Mouse (Mus musculus): Measurements from ENCODE around the gene Pced1a.

The Pced1a gene

DNA sequence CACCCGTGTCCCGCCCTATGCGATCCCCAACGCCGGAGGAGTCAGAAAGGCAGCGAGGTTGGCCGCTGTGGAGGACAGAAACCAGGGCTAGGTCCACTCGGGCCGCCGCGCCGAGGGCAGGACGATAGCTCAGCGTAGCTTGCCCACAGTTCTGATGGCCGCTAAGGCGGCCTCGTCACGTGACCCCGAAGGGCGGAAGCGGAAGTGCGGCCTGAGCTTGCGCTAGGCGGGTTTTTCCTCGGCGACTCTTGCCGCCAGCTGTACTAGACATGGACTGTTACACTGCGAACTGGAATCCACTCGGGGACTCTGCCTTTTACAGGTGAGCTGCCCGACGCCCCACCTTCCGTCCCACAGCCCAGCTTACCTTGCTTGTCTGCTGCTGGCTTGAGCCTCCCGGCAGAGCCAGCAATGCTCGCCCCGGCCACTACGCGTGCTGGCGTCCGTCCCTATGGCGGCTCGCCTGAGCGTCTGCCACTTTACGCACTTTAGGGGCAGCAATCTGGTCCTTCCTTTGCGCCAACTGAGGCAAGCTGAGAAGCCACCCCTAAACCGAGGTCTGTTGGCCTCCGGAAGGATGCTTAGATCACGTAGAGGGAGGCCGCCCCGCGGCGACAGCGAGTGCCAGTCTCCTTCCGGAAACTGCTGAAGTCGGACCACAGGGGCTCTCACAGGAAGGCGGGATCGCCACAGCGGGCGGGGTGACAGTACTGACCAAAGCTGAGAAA lies at the start of gene Pced1a, which contains the start of gene Vps16:
TSS of gene Pced1a (minus strand) at position 576 of the 728 bp plus-strand sequence.
TSS of gene Vps16 (plus strand) at position 214 of the 728 bp plus-strand sequence.
- peak; percentile 92 to 93 for DNase-seq

DNA sequence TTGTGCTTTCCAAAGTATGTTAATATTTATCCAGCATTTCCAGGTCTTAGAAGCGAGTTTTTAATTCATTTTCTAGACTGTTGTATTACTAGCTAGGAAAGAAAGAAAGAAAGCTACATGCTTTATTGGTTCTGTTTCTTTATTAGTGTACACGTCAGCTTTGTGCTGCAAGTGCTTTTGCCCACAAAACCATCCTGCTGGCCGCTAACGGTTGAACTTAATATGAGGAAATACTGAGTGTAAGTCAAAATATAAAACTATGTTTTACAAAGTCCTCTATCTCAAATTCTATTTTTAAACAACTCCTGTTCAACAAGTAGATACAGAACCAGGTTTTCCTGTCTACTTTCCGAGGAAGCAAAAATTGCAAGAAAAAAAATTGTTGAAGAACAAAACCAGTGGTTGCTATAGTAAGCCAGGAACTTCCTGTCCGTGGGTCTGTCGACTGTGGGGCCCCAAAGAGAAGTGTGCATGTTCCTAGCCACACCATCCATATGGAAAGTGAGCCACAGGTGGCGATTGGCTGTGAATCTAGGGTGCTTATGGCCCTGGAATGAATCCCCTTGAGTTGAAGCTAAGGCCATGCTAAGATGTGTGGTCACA lies 48.5 kb upstream of the Pced1a start:
- DNase-seq: no peak

GRCm38 (mm10) chr2:130469935-130470334 lies 45.4 kb upstream of the Pced1a start:
- no peak for DNase-seq

DNA sequence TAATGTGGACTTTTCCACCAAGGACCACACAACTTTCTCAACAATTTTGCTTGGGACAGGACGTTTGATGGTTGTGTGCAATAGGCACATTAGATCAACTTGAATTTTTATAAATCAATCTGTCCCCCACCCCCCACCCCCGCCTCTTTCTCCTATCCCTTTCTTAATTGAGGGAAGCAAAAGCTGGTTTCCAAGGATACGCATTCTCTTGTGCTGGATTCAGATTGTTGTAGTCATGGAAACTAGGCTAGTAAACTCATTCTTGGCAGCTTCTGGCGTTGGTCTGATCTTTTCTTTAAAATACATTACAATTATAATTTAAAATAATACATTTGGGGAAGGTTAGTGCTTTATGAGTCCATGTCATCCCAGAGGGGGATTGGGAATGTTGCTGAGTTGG lies 44.9 kb upstream of the Pced1a start:
- DNase-seq: no peak

- DNase-seq: no peak
Observed at GRCm38 (mm10) chr2:130466438-130466837, 41.9 kb upstream of the Pced1a start.

DNA sequence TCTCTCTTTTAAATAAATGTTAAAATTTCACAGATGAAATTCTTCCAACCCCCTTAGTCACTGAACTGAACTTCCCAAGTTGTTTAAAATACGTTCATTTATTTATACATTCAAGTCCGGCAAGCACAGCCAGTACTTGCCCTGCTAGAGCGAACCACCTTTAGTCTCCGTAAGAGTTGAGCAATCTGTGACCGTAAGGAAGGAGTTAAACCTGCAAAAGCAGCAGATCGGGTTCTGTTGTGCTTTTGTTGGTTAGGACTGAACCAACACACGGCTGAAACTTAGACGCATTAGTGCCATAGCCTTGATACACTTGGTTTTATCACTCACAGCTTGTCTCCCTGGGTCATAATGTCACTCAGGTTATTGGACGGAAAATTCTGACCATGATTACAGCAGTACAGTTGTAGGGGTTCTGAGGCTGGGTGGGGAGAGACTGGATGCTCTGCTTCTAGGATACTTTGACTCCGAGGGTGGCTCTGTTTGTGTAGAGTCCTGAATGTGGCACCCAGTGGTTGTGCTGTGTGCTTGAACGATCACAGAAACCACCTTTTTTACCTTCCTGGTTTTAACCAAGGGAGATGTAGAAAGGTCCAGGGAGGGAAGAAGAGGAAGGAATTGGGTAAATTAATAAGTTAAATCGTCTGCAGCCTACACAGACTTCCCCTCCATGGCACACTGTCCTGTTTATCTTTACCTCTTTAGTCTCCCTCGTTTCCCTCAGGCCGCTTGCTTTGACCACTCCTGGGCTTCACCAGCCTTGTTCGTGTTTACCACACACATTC lies 37.0 kb upstream of the Pced1a start:
- no peak for DNase-seq

- DNase-seq: no peak
Observed at GRCm38 (mm10) chr2:130459576-130459975, 35.1 kb upstream of the Pced1a start.

DNA sequence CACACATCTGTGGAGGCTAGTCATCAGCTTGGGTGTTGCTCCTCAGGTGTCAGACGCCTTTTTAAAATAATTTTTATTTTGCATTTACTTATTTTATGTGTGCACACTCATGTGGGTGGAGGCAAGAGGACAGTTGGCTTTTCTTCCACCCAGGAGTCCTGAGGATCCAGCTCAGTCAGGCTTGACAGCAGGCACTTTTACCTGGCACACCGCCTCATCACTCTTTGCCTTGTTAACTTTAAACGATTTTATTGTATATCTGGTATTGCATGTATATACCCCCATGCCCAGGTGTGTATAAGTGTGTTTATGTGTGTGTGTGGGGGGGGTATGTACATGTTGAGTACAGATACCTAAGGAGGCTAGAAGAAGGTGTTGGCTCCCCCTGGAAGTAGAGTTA lies 33.4 kb upstream of the Pced1a start:
- no peak for DNase-seq

GRCm38 (mm10) chr2:130454748-130455370 lies 30.4 kb upstream of the Pced1a start:
- peak; percentile 61 to 73 for DNase-seq

- DNase-seq: no peak
Observed at GRCm38 (mm10) chr2:130453421-130453820, 28.9 kb upstream of the Pced1a start.

GRCm38 (mm10) chr2:130452266-130452665 lies 27.8 kb upstream of the Pced1a start:
- DNase-seq: no peak

- no peak for DNase-seq
Observed at GRCm38 (mm10) chr2:130451727-130452090, 27.2 kb upstream of the Pced1a start.

DNA sequence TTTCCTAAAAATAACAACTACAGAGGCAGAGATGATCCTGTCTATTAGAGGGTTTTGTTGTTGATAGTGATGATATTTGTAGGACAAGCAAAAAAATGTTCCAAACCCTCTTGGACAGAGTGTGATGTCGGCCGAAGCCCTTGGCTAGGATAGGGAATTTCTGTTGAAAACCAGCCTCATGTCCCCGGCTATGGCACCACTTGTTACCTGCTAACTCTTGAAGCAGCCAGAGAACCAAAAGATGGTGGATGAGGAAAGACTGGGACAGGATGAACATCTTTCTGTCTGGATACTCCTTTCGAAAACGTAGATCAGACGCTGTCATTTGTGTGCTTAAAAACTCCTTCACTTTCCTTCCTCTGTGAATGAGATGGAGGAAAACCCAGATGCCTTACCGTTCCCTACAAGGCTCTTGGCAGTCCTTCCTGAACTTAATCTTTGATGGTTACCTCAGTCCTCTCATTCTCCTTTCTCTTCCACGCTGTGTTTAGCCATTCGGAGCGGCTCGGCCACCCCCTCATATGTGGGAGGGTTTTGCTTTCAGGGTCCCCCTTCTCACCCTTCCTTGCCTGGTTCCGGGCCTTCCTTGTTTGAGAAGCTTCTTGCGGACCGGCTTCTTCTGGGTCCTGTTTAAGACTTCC lies 26.7 kb upstream of the Pced1a start:
- DNase-seq: no peak

GRCm38 (mm10) chr2:130450434-130450796 lies 25.9 kb upstream of the Pced1a start:
- peak in 1 of 2 experiments; percentile 75 for DNase-seq

DNA sequence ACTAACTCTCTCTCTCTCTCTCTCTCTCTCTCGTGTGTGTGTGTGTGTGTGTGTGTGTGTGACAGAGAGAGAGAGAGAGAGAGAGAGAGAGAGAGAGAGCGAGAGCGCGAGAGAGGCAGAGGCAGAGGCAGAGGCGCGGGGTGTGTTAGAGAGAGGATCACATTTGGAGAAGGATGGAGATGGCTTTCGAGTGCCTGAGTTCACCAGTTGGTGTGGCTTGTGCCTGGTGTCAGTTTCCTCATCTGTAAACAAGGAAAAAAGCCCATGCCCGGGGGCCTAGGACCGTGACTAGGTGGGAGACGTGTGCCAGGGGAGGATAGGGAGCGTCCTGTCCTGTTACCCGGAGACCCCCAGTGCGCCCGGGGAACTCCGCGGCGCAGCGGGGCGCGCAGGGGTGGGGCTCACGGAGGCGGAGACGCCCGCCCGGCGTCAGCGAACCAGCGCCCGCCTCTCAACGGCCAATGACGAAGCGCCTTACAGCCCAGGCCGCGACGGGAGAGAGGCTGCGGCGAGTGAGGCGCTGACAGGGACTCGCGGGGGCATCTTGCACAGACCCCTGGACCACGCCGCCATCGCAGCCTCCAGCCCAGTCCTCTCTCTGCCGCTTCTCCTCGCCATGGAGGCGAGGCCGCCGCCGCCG lies 25.4 kb upstream of the Pced1a start, which contains the start of gene Ptpra:
TSS of gene Ptpra (plus strand) at position 485 of the 640 bp plus-strand sequence.
- peak; percentile 91 for DNase-seq

- peak in 1 of 2 experiments; percentile 19 for DNase-seq
Observed at GRCm38 (mm10) chr2:130449021-130449793, 24.7 kb upstream of the Pced1a start.

DNA sequence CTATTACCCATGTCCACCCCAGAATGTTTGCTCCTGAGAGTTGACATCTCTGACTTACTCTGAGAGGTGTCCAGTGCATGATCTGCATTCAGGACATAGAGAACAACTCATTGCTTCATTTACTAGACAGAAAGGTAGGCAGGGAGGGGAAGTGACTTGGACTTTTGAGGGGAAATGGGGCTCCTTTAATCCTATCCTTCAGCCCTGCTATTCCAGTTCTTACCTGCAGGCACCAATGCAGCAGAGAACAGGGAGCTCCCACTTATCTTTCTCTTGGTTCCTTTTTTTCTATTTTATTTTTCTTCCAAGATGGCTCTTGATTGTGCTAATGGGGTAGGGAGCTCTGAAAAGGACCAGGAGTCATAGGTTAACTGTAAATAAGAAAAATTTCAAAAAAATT lies 23.9 kb upstream of the Pced1a start:
- DNase-seq: no peak

- no peak for DNase-seq
Observed at GRCm38 (mm10) chr2:130442162-130442561, 17.7 kb upstream of the Pced1a start.

- no peak for DNase-seq
Observed at GRCm38 (mm10) chr2:130439840-130440480, 15.5 kb upstream of the Pced1a start.

DNA sequence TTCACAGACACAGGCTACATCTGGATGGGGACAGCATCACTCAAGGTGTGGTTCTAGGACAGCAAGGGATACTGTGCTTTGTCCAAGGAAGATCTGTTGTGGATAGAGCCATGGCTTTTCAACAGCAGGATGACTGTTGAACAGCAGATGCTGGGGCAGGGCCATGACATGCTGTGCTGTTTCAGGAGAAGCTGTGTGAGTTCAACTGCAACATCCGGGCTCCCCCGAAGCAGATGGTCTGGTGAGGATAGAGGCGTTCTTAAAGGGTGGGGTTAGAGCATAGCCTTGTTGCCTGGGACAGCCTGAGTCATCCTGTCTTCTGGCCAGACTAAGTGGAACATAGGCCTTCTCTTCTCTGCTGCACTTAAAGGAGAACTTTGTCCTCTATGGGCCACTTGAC lies 14.4 kb upstream of the Pced1a start:
- no peak for DNase-seq

DNA sequence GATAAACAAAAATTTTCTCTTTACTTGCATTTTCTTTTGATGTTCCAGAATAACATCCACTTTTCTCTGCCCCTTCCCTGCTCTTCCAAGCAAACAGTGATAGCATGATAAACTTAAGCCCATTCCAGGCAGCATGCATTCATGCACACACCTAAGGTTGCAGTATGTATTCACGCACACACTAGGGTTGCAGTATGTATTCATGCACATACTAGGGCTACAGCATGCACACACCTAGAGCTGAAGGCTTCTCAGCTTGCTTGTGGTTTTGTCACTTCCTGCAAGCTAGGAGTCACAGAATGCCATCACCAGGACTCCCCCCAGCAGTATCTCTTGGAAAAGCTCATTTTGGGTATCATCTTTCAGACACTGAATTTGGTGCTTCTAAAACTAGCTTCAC lies 12.3 kb upstream of the Pced1a start:
- DNase-seq: no peak
